Mouse (Mus musculus) bone marrow macrophage, adult 2 months (primary cell): ENCODE results near the gene 4930451I11Rik. TPM values are rescaled to one million over a fixed set of nuclear protein-coding genes. Genes with fewer than 3 reads are reported as not detected.

Experiments
- H3K27ac ChIP-seq: 2 replicates; pipeline ENCODE4 v1.5.1; 2012; ENCODE audit warnings: low read depth, low read length; ENCODE audit not compliant: insufficient read depth
- H3K4me1 ChIP-seq: 2 replicates; pipeline ENCODE4 v1.6.1; 2012; ENCODE audit warnings: low read length; ENCODE audit not compliant: control insufficient read depth, insufficient read depth
- H3K4me3 ChIP-seq: 2 replicates; pipeline ENCODE4 v1.5.1; 2012; ENCODE audit warnings: mild to moderate bottlenecking, low read length, moderate library complexity; ENCODE audit not compliant: insufficient read depth
- CTCF ChIP-seq: IDR thresholded peaks from 2 replicates; pipeline ENCODE4 v1.5.1; 2012; ENCODE audit warnings: low read depth, mild to moderate bottlenecking, low read length, moderate library complexity
- POLR2A ChIP-seq: IDR thresholded peaks from 2 replicates; pipeline ENCODE4 v1.6.1; 2012; ENCODE audit warnings: mild to moderate bottlenecking, low read depth, low read length, borderline replicate concordance
- polyA plus RNA-seq: library from polyadenylated mRNA; stranded (reverse); fragments of >200 nt; gene quantifications from 2 replicates; pipeline ENCODE4 v1.2.4, GENCODE M21; 2012; ENCODE audit not compliant: missing spikeins, insufficient read depth, insufficient read length

The 4930451I11Rik gene
- polyA plus RNA-seq, 1 experiment = not detected

DNA sequence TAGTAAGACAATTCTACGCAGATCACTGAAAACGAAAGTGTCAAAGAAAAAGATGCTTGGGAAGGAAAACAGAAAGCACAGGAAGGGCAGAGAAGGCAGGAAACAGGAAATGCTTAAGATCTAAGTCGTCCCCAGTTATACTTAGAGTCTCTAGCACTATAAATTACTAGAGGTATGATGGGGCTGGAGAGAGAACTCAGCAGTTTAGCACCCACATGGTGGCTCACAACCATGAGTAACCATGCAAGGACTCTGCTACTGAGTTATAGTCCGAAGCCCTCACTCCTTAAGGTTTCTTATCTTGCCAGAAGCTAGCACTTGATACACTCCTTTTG lies 37.2 kb downstream of the 4930451I11Rik start:
- Histone ChIP-seq H3K4me3 (no peak overlapping the region), H3K27ac (0 out of 2 replicates have a peak overlapping the region, but pooled peaks have one; percentile 13), H3K4me1 (peaks cover 9% of the 10 kb centered on the region)
- no peak for TF ChIP-seq CTCF

DNA sequence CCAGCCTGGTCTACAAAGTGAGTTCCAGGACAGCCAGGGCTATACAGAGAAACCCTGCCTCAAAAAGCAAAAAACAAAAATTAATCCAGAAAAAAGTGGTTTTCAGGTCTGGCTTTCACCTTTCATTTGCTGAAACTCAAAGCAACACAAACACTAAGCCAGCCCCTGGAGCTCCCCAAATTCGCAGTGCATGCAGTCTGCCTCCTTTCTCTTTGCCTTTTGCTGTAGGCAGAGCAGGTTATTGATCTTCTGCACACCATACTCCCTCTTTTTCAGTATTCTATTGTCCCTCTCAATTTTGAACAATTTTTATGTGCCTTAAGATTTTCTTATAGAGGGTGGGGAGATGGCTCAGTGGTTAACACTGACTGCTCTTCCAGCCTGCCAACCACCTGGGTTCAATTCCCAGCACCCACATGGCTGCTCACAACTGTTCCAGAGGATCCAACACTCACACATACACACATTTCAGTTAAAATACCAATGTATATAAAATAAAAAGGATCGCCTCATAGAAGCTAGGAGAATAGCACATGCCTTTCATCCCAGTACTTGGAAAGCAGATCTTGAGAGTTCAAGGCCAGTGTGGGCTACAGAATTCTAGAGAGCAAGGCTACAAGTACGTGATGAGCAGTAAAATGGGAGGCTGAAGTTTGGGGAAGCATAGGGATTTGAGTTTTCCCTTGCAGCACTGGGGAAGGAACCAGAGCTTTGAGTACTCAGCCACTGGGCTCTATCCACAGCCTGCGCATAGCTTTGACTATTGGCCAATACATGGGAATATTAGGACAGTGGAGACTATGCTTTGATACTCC lies 37.8 kb downstream of the 4930451I11Rik start:
- TF ChIP-seq CTCF (no peak), POLR2A (no peak)
- Histone ChIP-seq H3K27ac (0 out of 2 replicates have a peak overlapping the region, but pooled peaks have one; percentile 6), H3K4me3 (no peak overlapping the region), H3K4me1 (peaks cover 9% of the 10 kb centered on the region)

DNA sequence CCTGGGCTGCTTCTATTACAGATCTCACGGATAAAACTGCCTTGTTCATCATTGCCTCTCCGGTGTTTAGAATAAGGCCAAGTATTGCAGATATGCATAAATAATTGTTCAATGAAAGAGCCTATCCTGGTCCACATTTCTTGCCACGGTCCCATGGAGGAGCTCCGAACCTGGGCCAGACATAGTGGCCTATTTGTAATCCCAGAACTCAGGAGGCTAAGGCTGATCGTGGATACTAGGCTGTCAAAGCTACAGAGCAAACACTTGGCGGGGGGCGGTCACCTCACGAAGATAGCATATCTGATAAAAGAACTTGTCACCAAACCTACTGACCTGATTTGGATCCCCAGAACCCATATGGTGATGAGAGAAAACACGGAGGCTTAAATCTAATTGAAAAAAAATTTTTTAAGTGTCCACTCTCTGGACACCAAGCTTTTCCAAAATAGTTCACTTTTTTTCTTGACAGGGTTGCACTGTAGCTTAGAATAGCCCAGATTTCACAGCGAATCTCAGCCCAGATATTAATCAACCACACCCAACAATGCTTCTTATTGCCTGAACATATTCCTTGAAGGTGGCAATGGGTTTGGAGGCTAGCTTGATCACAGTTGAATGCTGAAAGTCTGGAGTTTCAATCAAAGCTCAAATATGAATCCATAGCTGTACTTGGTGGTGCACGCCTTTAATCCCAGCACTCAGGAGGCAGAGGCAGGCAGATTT lies 38.6 kb downstream of the 4930451I11Rik start:
- H3K4me3 ChIP-seq = peak overlapping the region; percentile 52
- peaks cover 9% of the 10 kb centered on the region for H3K4me1 ChIP-seq
- H3K27ac ChIP-seq = peak overlapping the region; percentile 54
- no peak for TF ChIP-seq CTCF
- TF ChIP-seq POLR2A = no peak

DNA sequence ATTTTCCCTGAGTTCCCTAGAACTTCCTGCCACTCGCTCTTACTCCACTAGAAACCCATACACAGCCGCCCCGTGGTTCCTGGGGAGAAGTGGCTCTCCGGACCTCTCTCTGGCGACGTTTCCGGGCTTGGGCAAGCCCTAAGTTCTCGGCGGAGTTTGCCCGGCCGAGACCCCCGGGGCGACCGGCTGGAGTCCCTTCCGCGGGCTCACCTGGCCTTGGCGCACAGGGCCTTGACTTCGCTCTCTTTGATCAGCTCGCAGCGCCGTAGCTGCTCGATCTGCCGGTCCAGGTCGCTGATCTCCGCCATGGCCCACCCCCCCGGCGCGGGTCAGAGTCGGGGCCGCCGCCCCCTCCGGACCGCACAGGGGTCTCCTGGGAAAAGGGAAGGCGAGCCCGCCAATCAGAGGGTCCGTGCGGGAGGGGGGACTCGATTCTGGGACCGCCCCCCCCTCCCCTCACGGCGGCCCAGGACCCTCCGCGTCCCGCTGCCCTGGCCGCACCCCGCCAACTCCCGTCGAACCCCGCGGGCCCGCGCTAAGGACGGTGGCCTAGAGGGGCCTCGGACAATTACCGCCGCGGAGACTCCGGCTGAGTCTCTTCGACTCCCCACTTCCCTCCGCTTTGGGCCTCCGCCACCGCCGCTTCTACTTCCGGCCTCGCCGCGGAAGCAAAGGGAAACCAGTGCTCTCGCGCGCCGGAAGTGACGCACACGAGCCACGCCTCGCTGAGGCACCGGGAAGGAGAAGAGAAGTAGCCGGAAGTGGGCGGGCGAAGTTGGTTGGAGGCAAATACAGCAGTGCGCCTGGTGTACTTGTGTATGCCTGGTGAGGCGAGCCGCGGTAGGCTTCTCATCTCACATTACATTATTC lies 39.4 kb downstream of the 4930451I11Rik start, which contains the start of gene Ppp4c:
TSS of gene Ppp4c (minus strand) at position 646 of the 870 bp plus-strand sequence.
- H3K27ac ChIP-seq = peak within 1 kb of the TSS; percentile 89
- no peak for TF ChIP-seq CTCF
- no peak for TF ChIP-seq POLR2A
- H3K4me1 ChIP-seq = peaks cover 9% of the 10 kb centered on the region
- peak within 1 kb of the TSS; percentile 82 for H3K4me3 ChIP-seq

DNA sequence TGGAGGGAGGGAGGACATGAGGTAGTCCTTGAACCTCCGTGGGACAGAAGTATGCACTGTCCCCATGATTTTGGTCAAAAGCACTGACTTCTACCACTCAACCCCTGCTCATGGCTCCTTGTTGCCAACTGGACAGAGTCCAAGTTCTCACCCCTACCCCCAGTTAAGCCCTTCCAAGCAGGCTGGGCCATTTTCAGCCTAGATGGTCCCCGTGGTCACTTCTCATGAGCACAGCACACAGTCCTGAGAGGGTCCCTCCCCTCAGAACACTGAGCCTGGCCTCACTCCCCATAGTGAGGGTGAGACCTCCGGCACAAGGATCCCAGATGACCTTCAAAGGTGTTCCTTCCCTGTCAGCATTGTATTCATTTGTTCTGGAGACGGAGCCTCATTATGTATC lies 42.3 kb downstream of the 4930451I11Rik start:
- TF ChIP-seq POLR2A (no peak), CTCF (no peak)
- Histone ChIP-seq H3K4me3 (no peak overlapping the region), H3K4me1 (peaks cover 4% of the 10 kb centered on the region), H3K27ac (no peak overlapping the region)

DNA sequence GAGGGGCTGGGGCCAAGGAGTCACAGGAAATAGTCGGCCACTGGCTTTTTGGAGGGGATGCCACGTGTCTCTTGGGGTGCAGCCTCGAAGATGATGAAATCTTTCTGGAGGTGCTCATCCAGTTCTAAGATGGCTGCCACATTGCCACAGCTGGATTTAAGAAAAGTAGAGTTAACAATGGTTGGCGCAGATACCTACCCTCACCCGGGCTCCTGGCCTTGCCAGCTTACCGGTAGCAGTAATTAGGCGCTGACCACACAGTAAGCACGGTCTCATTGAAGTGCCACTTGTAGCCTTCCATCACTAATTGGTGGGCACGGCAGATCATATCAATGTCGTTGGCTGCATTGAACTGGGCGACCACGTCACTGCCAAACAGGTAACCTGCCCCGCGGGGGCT lies 45.3 kb downstream of the 4930451I11Rik start:
- no peak for TF ChIP-seq POLR2A
- TF ChIP-seq CTCF = no peak
- 0 out of 2 replicates have a peak, but pooled peaks cover 2% of the 10 kb centered on the region for H3K4me1 ChIP-seq
- no peak overlapping the region for H3K4me3 ChIP-seq
- H3K27ac ChIP-seq = no peak overlapping the region

DNA sequence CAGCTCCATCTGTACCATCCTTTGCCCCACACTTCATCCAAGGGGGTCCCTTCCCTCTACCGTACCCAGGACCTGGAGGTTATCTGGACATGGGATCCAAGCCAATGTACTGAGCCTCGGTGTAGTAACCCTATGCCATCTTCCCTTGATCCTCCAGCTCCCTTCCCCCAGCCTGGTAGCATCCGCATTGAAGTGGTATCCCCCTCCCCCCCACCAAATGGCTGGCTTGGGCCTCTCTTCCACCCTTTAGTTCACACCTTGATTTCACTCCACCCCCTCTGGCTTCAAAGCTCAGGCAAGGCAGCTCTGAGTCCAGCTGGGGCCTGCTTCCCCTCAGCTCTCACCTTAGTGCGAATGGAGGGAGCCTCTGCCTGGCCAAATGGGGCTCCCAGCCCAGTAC lies 46.4 kb downstream of the 4930451I11Rik start:
- no peak overlapping the region for H3K4me3 ChIP-seq
- no peak for TF ChIP-seq CTCF
- no peak for TF ChIP-seq POLR2A
- H3K4me1 ChIP-seq = peaks cover 5% of the 10 kb centered on the region
- no peak overlapping the region for H3K27ac ChIP-seq

DNA sequence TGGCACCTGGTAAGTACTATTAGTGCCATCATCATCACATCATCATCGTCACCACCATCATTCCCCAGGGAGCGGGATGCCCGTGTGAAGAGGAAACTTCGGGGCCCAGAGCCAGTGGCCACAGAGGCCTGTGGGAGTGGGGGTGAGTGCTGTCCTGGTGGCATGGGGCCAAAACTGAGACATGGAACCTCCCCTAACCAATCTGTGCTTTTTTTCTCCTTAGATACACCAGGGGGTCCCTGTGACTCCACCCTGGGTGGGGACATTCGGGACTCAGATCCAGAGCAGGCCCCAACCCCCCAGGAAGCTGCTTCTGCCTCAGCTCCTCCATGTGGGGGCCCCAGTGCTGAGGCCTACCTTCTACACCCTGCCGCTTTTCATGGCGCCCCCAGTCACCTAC lies 47.0 kb downstream of the 4930451I11Rik start:
- Histone ChIP-seq H3K4me1 (peaks cover 8% of the 10 kb centered on the region), H3K27ac (no peak overlapping the region), H3K4me3 (no peak overlapping the region)
- TF ChIP-seq CTCF = no peak
- TF ChIP-seq POLR2A = no peak

DNA sequence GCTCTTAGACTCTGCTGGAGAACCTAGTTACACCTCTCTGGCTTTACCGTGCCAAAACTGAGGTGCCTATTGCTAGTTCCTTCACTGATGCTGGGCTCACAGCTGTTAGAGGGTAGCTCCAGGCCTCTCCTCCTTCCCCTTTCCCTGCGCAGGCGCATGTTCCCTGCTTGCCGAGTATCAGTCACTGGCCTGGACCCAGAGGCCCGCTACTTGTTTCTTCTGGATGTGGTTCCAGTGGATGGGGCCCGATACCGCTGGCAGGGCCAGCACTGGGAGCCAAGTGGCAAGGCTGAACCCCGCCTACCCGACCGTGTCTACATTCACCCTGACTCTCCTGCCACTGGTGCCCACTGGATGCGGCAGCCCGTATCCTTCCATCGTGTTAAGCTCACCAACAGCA lies 48.7 kb downstream of the 4930451I11Rik start:
- TF ChIP-seq CTCF (no peak), POLR2A (no peak)
- H3K4me1 ChIP-seq = peaks cover 13% of the 10 kb centered on the region
- no peak overlapping the region for H3K4me3 ChIP-seq
- no peak overlapping the region for H3K27ac ChIP-seq
